Mouse (Mus musculus) liver, adult 2 months (tissue): ENCODE data around the gene BC005624.

Experiments used
- CTCF ChIP-seq: fragments of 200-500 bp; IDR thresholded peaks from 2 replicates; pipeline ENCODE4 v1.5.1; 2011; ENCODE audit warnings: low read depth, low read length, control low read depth
- POLR2A ChIP-seq: fragments of 200-500 bp; IDR thresholded peaks from 2 replicates; pipeline ENCODE4 v1.6.1; 2011; ENCODE audit warnings: low read length, control low read depth; ENCODE audit not compliant: insufficient read depth; ENCODE audit errors: extremely low read depth

- no peak for TF ChIP-seq CTCF
- no peak for TF ChIP-seq POLR2A
Observed at GRCm38 (mm10) chr2:30936808-30937207, 45.2 kb downstream of the BC005624 start.
